Mouse (Mus musculus) myocyte (in vitro differentiated cells): ENCODE measurements around the gene Ces2a.

Source experiments
- MAX ChIP-seq: IDR thresholded peaks from one replicate; pipeline ENCODE4 v1.6.1; 2011; ENCODE audit warnings: low read depth, mild to moderate bottlenecking, control low read depth
- POLR2A ChIP-seq: IDR thresholded peaks from one replicate; pipeline ENCODE4 v1.6.1; 2011; ENCODE audit warnings: low read depth, mild to moderate bottlenecking, control low read depth, moderate library complexity; ENCODE audit not compliant: insufficient read length
- TCF12 ChIP-seq: IDR thresholded peaks from one replicate; pipeline ENCODE4 v1.6.1; 2011; ENCODE audit warnings: mild to moderate bottlenecking, control low read depth; ENCODE audit not compliant: poor library complexity, insufficient read depth, severe bottlenecking
- USF1 ChIP-seq: IDR thresholded peaks from one replicate; pipeline ENCODE4 v1.6.1; 2011; ENCODE audit warnings: low read depth, mild to moderate bottlenecking, control low read depth, moderate library complexity

DNA sequence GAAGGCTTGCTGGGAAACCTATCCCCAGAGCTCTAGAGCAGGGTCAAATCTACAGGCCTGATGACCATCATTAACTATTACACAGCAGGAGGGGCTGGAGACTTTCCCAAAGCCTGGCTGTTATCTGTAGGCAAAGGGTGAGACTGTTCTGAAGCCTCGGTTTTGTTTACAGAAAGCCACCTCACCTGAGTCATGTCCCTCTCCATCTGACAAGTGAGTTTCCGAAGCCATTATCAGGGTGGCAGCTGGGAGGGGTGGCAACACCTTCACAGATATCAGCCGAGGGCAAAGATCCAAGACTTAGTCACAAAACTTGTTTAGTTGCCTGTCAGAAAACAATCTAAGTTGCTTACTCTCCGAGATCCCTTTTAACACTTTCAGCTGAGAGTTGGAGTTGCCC, 45.4 kb upstream of the Ces2a start:
- TF ChIP-seq USF1 = no peak
- no peak for TF ChIP-seq POLR2A
- no peak for TF ChIP-seq MAX
- no peak for TF ChIP-seq TCF12
